Mouse (Mus musculus) hindbrain, embryonic 13.5 days (tissue): ENCODE measurements around the gene Cfap54. TPM values are rescaled to one million over a fixed set of nuclear protein-coding genes. Genes with fewer than 3 reads are reported as not detected.

Experiments used
- ATAC-seq: fragments of 200-750 bp; cut with Nextera tagmentation; 2 replicates; pipeline ENCODE4 v1.8.0; 2017; ENCODE audit warnings: moderate TSS enrichment; ENCODE audit not compliant: low FRiP score
- H3K27ac ChIP-seq: fragments of 300-500 bp; sonication (generic); 2 replicates; pipeline ENCODE4 v1.5.1; 2015; ENCODE audit warnings: inconsistent platforms, mild to moderate bottlenecking, moderate library complexity
- H3K27me3 ChIP-seq: fragments of 300-500 bp; sonication (generic); 2 replicates; pipeline ENCODE4 v1.6.1; 2015; ENCODE audit warnings: mild to moderate bottlenecking, inconsistent platforms
- H3K36me3 ChIP-seq: fragments of 300-500 bp; sonication (generic); 2 replicates; pipeline ENCODE4 v1.6.1; 2015; ENCODE audit warnings: mild to moderate bottlenecking, inconsistent platforms
- H3K4me1 ChIP-seq: fragments of 300-500 bp; sonication (generic); replicated peaks from 2 replicates; pipeline ENCODE4 v1.6.1; 2015; ENCODE audit warnings: inconsistent platforms
- H3K4me2 ChIP-seq: fragments of 300-500 bp; sonication (generic); 2 replicates; pipeline ENCODE4 v1.6.1; 2015; ENCODE audit warnings: inconsistent platforms, mild to moderate bottlenecking, moderate library complexity
- H3K4me3 ChIP-seq: fragments of 300-500 bp; sonication (generic); 2 replicates; pipeline ENCODE4 v1.5.1; 2015; ENCODE audit warnings: mild to moderate bottlenecking, inconsistent platforms
- H3K9ac ChIP-seq: fragments of 300-500 bp; sonication (generic); 2 replicates; pipeline ENCODE4 v1.6.1; 2015; ENCODE audit warnings: mild to moderate bottlenecking, inconsistent platforms
- H3K9me3 ChIP-seq: fragments of 300-500 bp; sonication (generic); 2 replicates; pipeline ENCODE4 v1.6.1; 2016; ENCODE audit warnings: inconsistent platforms
- WGBS: fragments of 180-500 bp; shearing (Covaris S2); methylation state at CpG from one replicate; pipeline ENCODE4 v1.1.7; 2015; 5-methylcytosine and 5-hydroxymethylcytosine counted together
- polyA plus RNA-seq: library from polyadenylated mRNA; unstranded; fragments of >200 nt; fragmentation: Nextera tagmentation; extraction: Ambion mirVana; gene quantifications from 2 replicates; pipeline ENCODE4 v1.2.1, GENCODE M21; 2015

Cfap54 gene
- polyA plus RNA-seq, 1 experiment from 2014 or later, result 3.6 TPM

DNA sequence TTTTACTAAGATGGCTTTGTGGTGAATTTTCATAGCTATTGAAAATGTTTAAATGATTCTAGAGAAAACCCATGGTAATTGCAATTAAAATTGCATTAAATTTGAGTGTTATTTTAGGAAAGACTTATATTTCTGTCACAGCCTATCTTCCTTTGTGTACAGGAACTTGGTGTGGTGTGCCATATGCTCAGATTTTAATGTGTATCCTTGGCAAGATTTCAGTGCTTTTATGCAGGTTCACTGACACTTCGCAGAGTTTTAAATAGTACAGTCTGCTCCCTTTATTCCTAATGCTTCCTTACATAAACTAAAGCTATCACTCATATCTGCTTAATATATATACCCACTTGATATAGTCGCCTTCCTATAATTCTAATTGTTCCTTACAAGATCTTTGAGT lies 90.8 kb downstream of the Cfap54 start:
- WGBS, result 88% methylated on average over 2 of the region's 2 CpGs
- no peak overlapping the region for H3K4me3 ChIP-seq
- no peaks in the 10 kb centered on the region for H3K27me3 ChIP-seq
- no peak for ATAC-seq
- no peak overlapping the region for H3K9ac ChIP-seq
- no peaks in the 10 kb centered on the region for H3K36me3 ChIP-seq
- no peak overlapping the region for H3K4me2 ChIP-seq
- H3K4me1 ChIP-seq, result no peaks in the 10 kb centered on the region
- H3K27ac ChIP-seq, result no peak overlapping the region
- no peaks in the 10 kb centered on the region for H3K9me3 ChIP-seq

DNA sequence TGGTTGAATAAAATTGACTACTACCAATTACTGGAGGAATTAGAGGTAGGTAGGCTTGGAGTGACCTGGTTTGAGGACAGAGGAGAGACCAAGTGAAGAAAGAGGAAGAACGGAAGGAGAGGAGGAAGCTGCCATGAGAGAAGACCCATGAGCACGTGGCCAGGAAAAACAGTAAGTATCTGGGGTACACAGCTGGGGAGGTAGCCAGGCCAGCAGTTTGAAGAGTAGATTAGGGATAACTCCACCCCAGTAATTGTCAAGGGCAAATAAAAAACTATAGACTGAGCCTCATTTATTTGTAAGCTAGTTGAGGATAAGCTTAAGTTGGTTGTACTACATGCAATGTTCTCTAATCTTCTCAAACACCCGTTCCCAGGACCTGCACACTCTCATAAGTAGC lies 116.3 kb downstream of the Cfap54 start:
- WGBS, result 88% methylated on average over 3 of the region's 3 CpGs
- H3K36me3 ChIP-seq, result no peaks in the 10 kb centered on the region

DNA sequence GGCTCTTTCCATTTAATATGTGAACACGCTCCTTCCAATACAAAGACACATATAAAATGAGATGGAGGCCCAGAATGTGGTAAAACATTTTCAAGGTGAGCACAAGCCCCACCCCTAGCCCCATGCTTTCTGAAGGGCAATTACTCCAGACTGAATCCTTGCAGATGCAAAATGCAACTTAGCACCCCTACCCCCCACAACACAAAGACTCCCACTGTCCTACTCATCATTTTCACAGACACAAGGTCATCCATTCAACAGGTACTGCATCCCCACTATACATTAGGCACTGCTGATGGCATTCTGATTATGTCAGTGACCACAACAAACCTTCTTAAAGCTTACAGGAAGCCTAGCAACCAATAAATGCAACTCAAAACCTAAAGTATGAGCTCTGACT lies 131.4 kb downstream of the Cfap54 start:
- ATAC-seq, result no peak
- H3K4me1 ChIP-seq, result no peaks in the 10 kb centered on the region
- H3K36me3 ChIP-seq, result peaks cover 4% of the 10 kb centered on the region; the same call in 1 of the 2 replicates
- no peak overlapping the region for H3K27ac ChIP-seq
- no peaks in the 10 kb centered on the region for H3K27me3 ChIP-seq
- no peaks in the 10 kb centered on the region for H3K9me3 ChIP-seq
- no peak overlapping the region for H3K4me2 ChIP-seq
- WGBS, result 83% methylated on average over 1 of the region's 1 CpGs
- H3K4me3 ChIP-seq, result no peak overlapping the region
- no peak overlapping the region for H3K9ac ChIP-seq

More for the DNA sequence above, 116.3 kb downstream of the Cfap54 start:
- no peak overlapping the region for H3K27ac ChIP-seq
- no peak overlapping the region for H3K9ac ChIP-seq
- H3K9me3 ChIP-seq, result no peaks in the 10 kb centered on the region
- H3K4me1 ChIP-seq, result no peaks in the 10 kb centered on the region
- no peak overlapping the region for H3K4me3 ChIP-seq
- H3K4me2 ChIP-seq, result no peak overlapping the region
- ATAC-seq, result no peak
- no peaks in the 10 kb centered on the region for H3K27me3 ChIP-seq

DNA sequence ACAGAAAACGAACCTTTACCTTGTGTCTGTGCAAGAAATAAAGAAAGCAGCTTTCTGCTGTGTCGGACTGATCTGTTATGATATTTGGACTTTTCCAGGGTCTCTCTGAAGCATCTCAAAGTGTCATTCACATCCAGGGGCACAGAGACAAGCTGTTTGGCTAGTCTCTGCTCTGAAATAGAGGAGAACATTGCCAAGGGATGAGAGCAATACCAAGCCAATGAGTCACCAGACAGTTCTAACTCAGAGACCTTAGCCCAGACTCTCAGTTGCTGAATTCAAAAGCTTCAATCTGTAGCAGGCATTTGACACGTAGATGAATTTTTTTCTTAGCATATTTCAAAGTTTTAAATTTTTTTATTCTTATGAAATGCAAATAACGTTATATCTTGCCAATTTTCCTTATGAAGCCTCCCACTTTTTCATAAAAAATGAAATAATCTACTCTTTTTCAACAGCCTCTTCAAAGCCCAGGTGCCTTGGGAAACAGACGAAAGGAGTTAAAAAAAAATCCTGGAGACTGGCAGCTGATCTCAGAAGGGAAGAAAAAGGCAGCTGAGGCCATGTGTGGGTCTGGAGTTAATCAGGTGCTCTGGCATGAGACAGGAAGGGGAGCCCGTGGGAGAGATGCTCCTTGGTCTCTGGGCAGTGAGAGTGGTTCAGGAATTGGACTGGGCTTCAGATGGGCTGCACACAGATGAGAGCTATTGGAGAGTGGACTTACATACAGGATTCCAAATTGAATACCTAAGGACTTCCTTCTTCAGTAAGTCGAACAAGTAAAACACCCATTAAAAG lies 138.4 kb downstream of the Cfap54 start:
- no peaks in the 10 kb centered on the region for H3K27me3 ChIP-seq
- H3K4me3 ChIP-seq, result no peak overlapping the region
- no peak overlapping the region for H3K4me2 ChIP-seq
- WGBS, result 85% methylated on average over 7 of the region's 7 CpGs
- no peak for ATAC-seq
- no peak overlapping the region for H3K9ac ChIP-seq
- no peaks in the 10 kb centered on the region for H3K4me1 ChIP-seq
- no peak overlapping the region for H3K27ac ChIP-seq
- H3K9me3 ChIP-seq, result no peaks in the 10 kb centered on the region
- H3K36me3 ChIP-seq, result no peaks in the 10 kb centered on the region

DNA sequence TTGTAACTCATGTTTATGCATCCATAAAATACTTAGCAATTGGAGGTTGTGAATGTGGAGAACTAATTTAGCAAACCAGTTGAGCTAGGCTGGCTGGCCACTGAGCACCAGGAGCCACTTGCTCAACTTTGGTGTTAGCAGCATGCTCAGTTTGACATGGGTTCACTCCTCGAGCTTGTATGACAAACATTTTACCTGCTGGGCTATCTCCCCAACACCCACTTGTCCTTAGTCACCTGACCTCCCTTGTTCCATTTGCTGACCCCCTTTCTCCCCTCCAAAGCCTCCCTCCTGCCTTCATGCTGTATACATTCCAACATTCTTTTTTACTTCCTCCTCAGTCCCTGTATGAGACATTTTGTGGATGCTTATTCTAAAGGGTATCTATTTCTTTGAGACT lies 139.8 kb downstream of the Cfap54 start:
- no peaks in the 10 kb centered on the region for H3K27me3 ChIP-seq
- 82% methylated on average over 1 of the region's 1 CpGs for WGBS

DNA sequence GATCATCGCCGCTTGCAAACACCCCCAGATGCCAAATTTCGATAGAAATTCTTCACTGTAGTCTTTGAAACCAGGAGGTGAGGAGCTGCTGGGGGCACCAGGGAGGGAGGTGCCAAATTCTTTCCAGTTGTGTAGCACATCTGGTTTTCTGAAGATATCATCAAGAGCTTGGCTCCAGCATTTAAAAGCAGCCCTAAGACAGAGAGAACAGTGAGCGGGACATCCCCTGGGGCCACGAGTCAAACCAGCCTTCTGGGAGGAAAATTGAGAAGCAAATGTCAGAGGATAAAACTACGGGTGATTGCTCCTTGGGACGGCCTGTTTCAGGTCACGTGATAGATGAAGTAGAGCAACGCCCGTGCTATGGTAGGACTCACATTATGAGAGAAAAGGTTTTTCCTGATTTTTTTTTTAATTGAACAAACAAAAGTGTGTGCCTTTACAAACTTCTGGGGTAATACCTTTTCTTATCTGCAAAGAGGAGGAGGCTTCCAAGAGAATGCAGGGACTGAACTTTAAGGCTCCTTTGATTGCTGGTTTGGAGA lies 143.6 kb downstream of the Cfap54 start:
- Histone ChIP-seq H3K9ac (no peak overlapping the region), H3K4me2 (no peak overlapping the region), H3K27ac (no peak overlapping the region), H3K9me3 (no peaks in the 10 kb centered on the region), H3K4me3 (no peak overlapping the region), H3K36me3 (no peaks in the 10 kb centered on the region), H3K27me3 (no peaks in the 10 kb centered on the region), H3K4me1 (0 out of 2 replicates have a peak, but pooled peaks cover 3% of the 10 kb centered on the region)
- 74% methylated on average over 10 of the region's 10 CpGs for WGBS
- ATAC-seq, result no peak

More for the DNA sequence above, 139.8 kb downstream of the Cfap54 start:
- no peaks in the 10 kb centered on the region for H3K9me3 ChIP-seq
- no peaks in the 10 kb centered on the region for H3K4me1 ChIP-seq
- no peak overlapping the region for H3K4me3 ChIP-seq
- H3K9ac ChIP-seq, result no peak overlapping the region
- H3K4me2 ChIP-seq, result no peak overlapping the region
- H3K36me3 ChIP-seq, result no peaks in the 10 kb centered on the region
- ATAC-seq, result no peak
- no peak overlapping the region for H3K27ac ChIP-seq

DNA sequence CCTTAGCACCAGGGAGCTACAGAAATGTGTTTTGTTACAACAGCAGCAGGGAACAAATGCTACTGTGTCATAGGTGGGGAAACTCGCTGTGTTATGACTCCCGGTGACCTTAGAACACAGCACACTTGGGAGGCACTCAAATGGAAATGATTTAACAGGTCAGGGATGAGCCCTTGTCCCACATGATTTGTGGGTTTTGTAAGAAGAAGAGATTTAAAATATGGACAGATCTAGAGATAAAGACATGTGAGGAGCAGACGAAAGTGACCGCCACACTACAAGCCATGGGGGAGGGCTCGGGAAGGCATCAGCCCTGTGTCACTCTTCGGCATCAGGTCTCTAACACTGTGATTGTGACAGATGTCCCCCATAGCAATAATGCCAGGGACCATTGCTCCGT lies 144.3 kb downstream of the Cfap54 start:
- no peaks in the 10 kb centered on the region for H3K9me3 ChIP-seq
- H3K4me2 ChIP-seq, result no peak overlapping the region
- H3K27me3 ChIP-seq, result no peaks in the 10 kb centered on the region
- no peak for ATAC-seq
- 0 out of 2 replicates have a peak, but pooled peaks cover 3% of the 10 kb centered on the region for H3K4me1 ChIP-seq
- H3K4me3 ChIP-seq, result no peak overlapping the region
- no peak overlapping the region for H3K27ac ChIP-seq
- no peak overlapping the region for H3K9ac ChIP-seq
- H3K36me3 ChIP-seq, result no peaks in the 10 kb centered on the region
- 78% methylated on average over 7 of the region's 7 CpGs for WGBS

DNA sequence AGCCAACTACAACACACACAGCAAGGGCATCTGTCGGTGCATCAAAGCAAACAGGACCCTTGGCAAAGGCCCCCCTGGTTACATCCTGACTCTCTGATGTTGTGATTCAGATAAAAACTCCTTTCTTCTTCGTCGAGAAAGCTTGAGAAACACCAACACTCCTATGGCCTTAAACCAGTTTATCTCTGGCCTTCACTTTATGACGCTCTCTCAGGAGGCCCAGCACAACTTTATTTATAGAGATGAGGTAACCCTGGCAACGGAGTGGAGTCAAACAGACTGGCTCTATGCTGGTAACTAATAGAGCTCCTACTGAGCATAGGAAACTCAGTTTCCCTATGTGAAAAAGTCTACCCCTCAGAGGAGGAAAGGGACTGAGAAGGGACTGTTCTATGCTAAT lies 146.9 kb downstream of the Cfap54 start:
- ATAC-seq, result no peak
- no peaks in the 10 kb centered on the region for H3K36me3 ChIP-seq
- H3K4me3 ChIP-seq, result no peak overlapping the region
- no peaks in the 10 kb centered on the region for H3K27me3 ChIP-seq
- no peak overlapping the region for H3K4me2 ChIP-seq
- H3K4me1 ChIP-seq, result 0 out of 2 replicates have a peak, but pooled peaks cover 3% of the 10 kb centered on the region
- no peaks in the 10 kb centered on the region for H3K9me3 ChIP-seq
- 46% methylated on average over 5 of the region's 5 CpGs for WGBS
- H3K9ac ChIP-seq, result no peak overlapping the region
- no peak overlapping the region for H3K27ac ChIP-seq

DNA sequence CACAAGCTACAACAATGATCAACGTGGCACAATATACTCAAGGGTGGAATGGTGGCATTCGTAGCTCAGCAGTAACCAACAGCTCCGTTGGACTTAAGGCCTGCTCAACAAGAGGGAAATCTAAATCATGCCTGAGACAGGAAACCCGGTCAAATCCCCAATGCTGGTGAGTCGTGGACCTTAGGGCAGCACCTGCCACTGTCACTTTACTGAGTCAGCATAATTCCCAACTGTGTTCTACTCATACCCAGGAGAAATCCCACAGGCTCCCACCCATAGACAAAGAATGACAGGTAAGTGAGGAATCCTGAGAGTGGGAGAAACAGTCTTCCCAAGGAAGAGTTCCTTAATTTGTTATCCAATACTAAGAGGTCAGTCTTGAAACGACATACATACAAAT lies 147.8 kb downstream of the Cfap54 start:
- H3K9me3 ChIP-seq, result no peaks in the 10 kb centered on the region
- no peak overlapping the region for H3K4me3 ChIP-seq
- H3K4me2 ChIP-seq, result no peak overlapping the region
- H3K4me1 ChIP-seq, result 0 out of 2 replicates have a peak, but pooled peaks cover 3% of the 10 kb centered on the region
- H3K27ac ChIP-seq, result no peak overlapping the region
- WGBS, result 77% methylated on average over 6 of the region's 6 CpGs
- ATAC-seq, result no peak
- H3K9ac ChIP-seq, result no peak overlapping the region
- H3K36me3 ChIP-seq, result no peaks in the 10 kb centered on the region
- H3K27me3 ChIP-seq, result no peaks in the 10 kb centered on the region

DNA sequence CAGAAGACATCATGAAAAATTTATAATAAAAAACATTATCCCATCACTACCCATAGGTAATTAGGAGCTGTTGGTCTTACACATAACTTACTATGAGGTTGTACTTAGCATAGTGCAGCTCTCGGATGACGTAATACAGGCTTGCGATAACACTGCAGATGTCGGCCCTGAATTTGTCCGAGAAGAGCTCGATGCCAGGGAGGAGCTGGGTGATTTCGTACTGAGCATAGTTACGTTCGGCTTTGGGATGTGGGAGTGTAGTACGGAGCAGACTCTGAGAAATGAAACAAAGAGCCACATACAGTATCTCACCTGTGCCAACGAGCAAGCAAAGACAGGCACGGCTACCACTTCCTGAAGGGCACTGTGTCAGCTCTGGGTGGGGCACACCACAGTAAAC lies 149.0 kb downstream of the Cfap54 start:
- 95% methylated on average over 12 of the region's 12 CpGs for WGBS
- Histone ChIP-seq H3K27ac (no peak overlapping the region), H3K4me1 (0 out of 2 replicates have a peak, but pooled peaks cover 3% of the 10 kb centered on the region), H3K27me3 (no peaks in the 10 kb centered on the region), H3K36me3 (no peaks in the 10 kb centered on the region), H3K4me3 (no peak overlapping the region), H3K4me2 (no peak overlapping the region), H3K9ac (no peak overlapping the region), H3K9me3 (no peaks in the 10 kb centered on the region)
- no peak for ATAC-seq

DNA sequence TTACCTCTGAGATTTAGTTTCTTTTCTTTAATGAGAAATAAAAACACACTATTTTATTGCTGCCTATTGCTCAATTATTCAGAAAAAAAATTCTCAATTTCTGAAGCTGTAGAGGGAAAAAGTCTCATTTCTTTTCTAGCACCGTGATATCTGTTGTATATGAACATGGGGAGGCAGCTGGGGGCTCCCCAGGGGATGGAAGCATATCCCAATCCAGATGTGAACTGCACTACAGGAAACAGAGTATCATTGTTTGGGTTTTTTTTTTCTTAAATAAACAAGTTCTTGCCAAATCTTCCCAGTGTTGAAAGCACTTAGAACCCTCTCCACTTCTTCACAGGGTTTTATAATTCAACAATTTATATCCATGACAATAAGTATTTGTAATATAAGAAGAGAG lies 151.4 kb downstream of the Cfap54 start:
- ATAC-seq, result no peak
- no peaks in the 10 kb centered on the region for H3K36me3 ChIP-seq
- H3K4me3 ChIP-seq, result no peak overlapping the region
- 0 out of 2 replicates have a peak, but pooled peaks cover 3% of the 10 kb centered on the region for H3K4me1 ChIP-seq
- no peaks in the 10 kb centered on the region for H3K9me3 ChIP-seq
- H3K27ac ChIP-seq, result no peak overlapping the region
- 71% methylated on average over 1 of the region's 1 CpGs for WGBS
- no peak overlapping the region for H3K9ac ChIP-seq
- H3K4me2 ChIP-seq, result no peak overlapping the region
- no peaks in the 10 kb centered on the region for H3K27me3 ChIP-seq

DNA sequence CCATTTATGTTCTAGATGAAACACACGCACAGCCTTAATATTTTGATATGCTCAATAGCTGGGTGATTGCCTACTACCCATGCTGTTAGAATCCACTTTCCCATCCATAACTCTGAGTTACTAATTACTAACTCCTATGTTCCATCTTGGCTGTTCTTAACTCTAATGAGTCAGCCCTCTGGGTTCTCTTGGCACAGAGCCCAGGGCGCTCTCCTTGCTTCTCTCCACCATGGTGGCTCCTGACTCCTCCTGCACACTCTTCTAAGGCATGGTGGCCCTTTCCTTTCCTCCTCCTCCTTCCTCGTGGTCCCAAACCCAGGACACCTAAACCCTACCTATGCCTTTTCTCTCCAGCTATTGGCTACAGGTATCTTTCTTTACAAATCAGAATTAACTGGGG lies 153.2 kb downstream of the Cfap54 start:
- WGBS, result 93% methylated on average over 3 of the region's 3 CpGs
- H3K4me1 ChIP-seq, result no peaks in the 10 kb centered on the region
- H3K9ac ChIP-seq, result no peak overlapping the region
- H3K9me3 ChIP-seq, result no peaks in the 10 kb centered on the region
- H3K27ac ChIP-seq, result no peak overlapping the region
- H3K4me3 ChIP-seq, result no peak overlapping the region
- no peaks in the 10 kb centered on the region for H3K27me3 ChIP-seq
- ATAC-seq, result no peak
- no peak overlapping the region for H3K4me2 ChIP-seq
- no peaks in the 10 kb centered on the region for H3K36me3 ChIP-seq

DNA sequence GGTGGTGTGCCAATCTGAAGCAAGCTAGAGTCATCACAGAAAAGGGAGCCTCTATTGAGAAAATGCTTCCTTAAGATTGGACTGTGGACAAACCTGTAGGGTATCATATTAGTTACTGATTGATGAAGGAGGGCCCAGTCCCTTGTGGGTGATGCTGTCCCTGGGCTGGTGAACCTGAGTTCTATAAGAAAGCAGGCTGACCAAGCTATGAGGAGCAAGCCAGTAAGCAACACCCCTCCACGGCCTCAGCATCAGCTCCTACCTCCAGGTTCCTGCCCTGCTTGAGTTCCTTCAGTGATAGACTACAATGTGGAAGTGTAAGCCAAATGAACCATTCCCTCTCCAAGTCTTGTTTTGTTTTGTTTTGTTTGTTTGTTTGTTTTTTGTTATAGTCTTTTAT lies 162.9 kb downstream of the Cfap54 start:
- H3K36me3 ChIP-seq, result no peaks in the 10 kb centered on the region
- peaks cover 9% of the 10 kb centered on the region; the same call in 1 of the 2 replicates for H3K4me1 ChIP-seq
- H3K27me3 ChIP-seq, result no peaks in the 10 kb centered on the region
- no peak for ATAC-seq
- no peak overlapping the region for H3K4me3 ChIP-seq
- no peaks in the 10 kb centered on the region for H3K9me3 ChIP-seq
- no peak overlapping the region for H3K9ac ChIP-seq
- 96% methylated on average over 1 of the region's 1 CpGs for WGBS
- H3K27ac ChIP-seq, result no peak overlapping the region
- H3K4me2 ChIP-seq, result no peak overlapping the region
